ENCODE assay signal across 12 mouse cellular contexts in the genomic region with DNA sequence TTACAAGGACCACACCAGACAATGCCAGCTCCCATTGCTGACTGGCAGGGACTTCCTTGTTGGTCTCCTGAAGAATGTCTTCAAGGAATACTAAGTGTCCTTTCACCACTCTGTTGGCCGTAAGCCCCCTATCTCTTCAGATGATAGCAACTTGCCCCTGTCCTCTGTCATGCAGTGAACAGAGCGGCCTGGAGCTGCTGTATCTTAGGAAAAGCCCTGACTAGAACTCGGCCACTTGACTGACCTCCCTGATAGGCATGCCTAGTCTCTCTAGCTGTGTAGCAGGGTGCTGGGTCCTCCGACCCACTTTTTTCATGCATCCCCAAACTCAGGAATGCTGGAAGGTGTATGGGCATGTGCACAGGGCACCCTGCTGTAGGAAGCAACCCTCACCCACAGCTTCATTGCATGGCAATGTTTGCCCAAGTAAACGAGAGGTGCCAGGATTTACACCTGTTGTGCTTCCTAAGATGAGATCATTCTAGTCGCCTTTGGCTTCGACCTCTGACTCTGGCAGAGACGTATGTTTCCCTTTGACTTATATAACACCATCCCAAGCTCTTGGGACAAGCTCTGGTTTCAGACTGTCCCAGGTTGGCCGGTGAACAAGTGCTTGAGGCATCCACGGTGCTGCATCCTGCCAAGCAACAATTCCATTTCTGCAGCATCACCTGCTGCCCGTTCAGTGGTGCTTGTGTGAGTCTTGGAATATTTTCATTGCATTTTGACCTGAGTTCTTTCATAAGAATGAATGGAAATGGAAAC.
DNase-seq lines count a peak whose midpoint lies in the region; ATAC-seq and TF ChIP-seq lines count a peak whose summit lies in the region.
"Had no signal": no experiment of that assay in that cellular context is flagged by ENCODE, and none has a peak within 500 bp of the region (broad histone marks: within the 10 kb centered on the region; RNA-seq: fewer than 3 reads in every experiment).

No protein-coding gene starts in this region.

- TF ChIP-seq EP300 in heart, adult 2 months (IDR thresholded peaks at IDR 0.05; ENCODE audit: insufficient read depth, low read depth, low read length): no peak

- H3K36me3 ChIP-seq in heart, adult 2 months (ENCODE audit: control insufficient read depth, insufficient read depth, low read length): peaks cover 3% of the 10 kb centered on the region; the same call in 1 of the 2 replicates
- H3K36me3 ChIP-seq in lung, embryonic 14.5 days (ENCODE audit: insufficient read depth): no peaks in the 10 kb centered on the region
- H3K36me3 ChIP-seq in embryonic facial prominence, embryonic 11.5 days (replicated peaks; ENCODE audit: control insufficient read depth, insufficient read depth, low read depth, low read length): no peaks in the 10 kb centered on the region
- no peaks in the 10 kb centered on the region for H3K36me3 ChIP-seq in limb, embryonic 15.5 days
- H3K36me3 ChIP-seq: neural tube, embryonic 12.5 days had no signal

- DNase-seq in heart, adult 2 months: no peak
- no peak for DNase-seq in heart, adult 8-10 months (ENCODE audit: low spot score)
- no peak for DNase-seq in lung, embryonic 14.5 days
- no peak for DNase-seq in lung, postnatal 25 days (ENCODE audit: low spot score)
- DNase-seq in embryonic facial prominence, embryonic 11.5 days (ENCODE audit: low spot score): no peak
- no peak for DNase-seq in spleen, postnatal 36 days (ENCODE audit: low spot score in 2 of 2)
- DNase-seq: layer of hippocampus, postnatal 36 days had no signal

- no peak for TF ChIP-seq POLR2A in heart, adult 2 months (IDR thresholded peaks at IDR 0.05; ENCODE audit: insufficient read depth, low read depth, low read length)

- intact Hi-C loops in heart, adult 2 months (cut with DNase I): loop anchor here (5.0 to 10.0 kb wide), 3 partner anchors 95 to 613 kb away; no protein-coding TSS in a partner anchor

- H3K9ac ChIP-seq in heart, adult 2 months (ENCODE audit: low read depth, low read length): no peak overlapping the region
- H3K9ac ChIP-seq in lung, embryonic 14.5 days: no peak overlapping the region
- H3K9ac ChIP-seq in embryonic facial prominence, embryonic 11.5 days (replicated peaks; ENCODE audit: low read length): no peak overlapping the region
- no peak overlapping the region for H3K9ac ChIP-seq in limb, embryonic 15.5 days
- H3K9ac ChIP-seq: neural tube, embryonic 12.5 days had no signal

- no peak overlapping the region for H3K4me2 ChIP-seq in lung, embryonic 14.5 days
- H3K4me2 ChIP-seq in embryonic facial prominence, embryonic 11.5 days (ENCODE audit: low read depth, low read length): no peak overlapping the region
- H3K4me2 ChIP-seq in limb, embryonic 15.5 days: no peak overlapping the region
- H3K4me2 ChIP-seq: neural tube, embryonic 12.5 days had no signal

- no peak for ATAC-seq in lung, embryonic 14.5 days (ENCODE audit: insufficient read depth)
- no peak for ATAC-seq in embryonic facial prominence, embryonic 11.5 days (replicated peaks; ENCODE audit: insufficient number of reproducible peaks, low FRiP score, low TSS enrichment, low read depth)
- ATAC-seq in limb, embryonic 15.5 days (ENCODE audit: insufficient number of reproducible peaks, low FRiP score, low TSS enrichment, low read depth): no peak
- ATAC-seq in granulocyte monocyte progenitor cell, adult 5-6 weeks (replicated peaks; ENCODE audit: poor library complexity, severe bottlenecking): no peak

- H3K79me2 ChIP-seq in heart, adult 2 months (replicated peaks; ENCODE audit: control insufficient read depth, insufficient read depth, low read length): no peaks in the 10 kb centered on the region

- no peak for TF ChIP-seq CTCF in heart, adult 2 months (IDR thresholded peaks at IDR 0.05)
- TF ChIP-seq CTCF in lung, embryonic 14.5 days (IDR thresholded peaks at IDR 0.05; ENCODE audit: low read depth): no peak

- peaks cover 34% of the 10 kb centered on the region for H3K4me1 ChIP-seq in heart, adult 2 months (ENCODE audit: control insufficient read depth, insufficient read depth, low read length)
- peaks cover 65% of the 10 kb centered on the region for H3K4me1 ChIP-seq in lung, embryonic 14.5 days (ENCODE audit: insufficient read depth)
- H3K4me1 ChIP-seq in embryonic facial prominence, embryonic 11.5 days (ENCODE audit: control insufficient read depth, insufficient read depth, low read length): peaks cover 33% of the 10 kb centered on the region
- peaks cover 75% of the 10 kb centered on the region for H3K4me1 ChIP-seq in limb, embryonic 15.5 days

- no peaks in the 10 kb centered on the region for H3K27me3 ChIP-seq in heart, adult 2 months (ENCODE audit: control insufficient read depth, insufficient read depth, low read length)
- no peaks in the 10 kb centered on the region for H3K27me3 ChIP-seq in lung, embryonic 14.5 days (ENCODE audit: insufficient read depth, low read length)
- no peaks in the 10 kb centered on the region for H3K27me3 ChIP-seq in embryonic facial prominence, embryonic 11.5 days (ENCODE audit: control insufficient read depth, insufficient read depth, low read length)
- no peaks in the 10 kb centered on the region for H3K27me3 ChIP-seq in limb, embryonic 15.5 days
- H3K27me3 ChIP-seq: CH12.LX; neural tube, embryonic 12.5 days had no signal

- no peak overlapping the region for H3K4me3 ChIP-seq in heart, adult 2 months
- H3K4me3 ChIP-seq in lung, embryonic 14.5 days (ENCODE audit: low read depth, low read length): no peak overlapping the region
- H3K4me3 ChIP-seq in embryonic facial prominence, embryonic 11.5 days (ENCODE audit: low read depth, low read length): no peak overlapping the region
- no peak overlapping the region for H3K4me3 ChIP-seq in limb, embryonic 15.5 days
- H3K4me3 ChIP-seq: neural tube, embryonic 12.5 days had no signal

- H3K9me3 ChIP-seq in lung, embryonic 14.5 days (ENCODE audit: low read depth, low read length): no peaks in the 10 kb centered on the region
- no peaks in the 10 kb centered on the region for H3K9me3 ChIP-seq in embryonic facial prominence, embryonic 11.5 days (replicated peaks; ENCODE audit: control insufficient read depth, low read length)
- no peaks in the 10 kb centered on the region for H3K9me3 ChIP-seq in limb, embryonic 15.5 days
- H3K9me3 ChIP-seq: neural tube, embryonic 12.5 days had no signal

- peak overlapping the region; percentile 68 for H3K27ac ChIP-seq in heart, adult 2 months
- peak overlapping the region; percentile 98 for H3K27ac ChIP-seq in lung, embryonic 14.5 days (ENCODE audit: low read depth)
- H3K27ac ChIP-seq in embryonic facial prominence, embryonic 11.5 days (replicated peaks; ENCODE audit: low read depth, low read length): peak overlapping the region; percentile 2; the same call in 1 of the 2 replicates
- H3K27ac ChIP-seq in limb, embryonic 15.5 days: peak overlapping the region; percentile 79
- H3K27ac ChIP-seq: macrophage; neural tube, embryonic 12.5 days had no signal

- WGBS in heart, adult 2 months: 69% methylated on average over 11 of the region's 11 CpGs
- 64% methylated on average over 11 of the region's 11 CpGs for WGBS in lung, embryonic 14.5 days
- WGBS in embryonic facial prominence, embryonic 11.5 days: 72% methylated on average over 11 of the region's 11 CpGs
- 62% methylated on average over 11 of the region's 11 CpGs for WGBS in limb, embryonic 15.5 days

Comparison
In these comparisons a context has a peak if more than half of its experiments do, and no peak if none do; other contexts are left out.
1. H3K27ac ChIP-seq: peak in every context shown above with its lines; median percentile 98 in lung, embryonic 14.5 days; 79 in limb, embryonic 15.5 days; 68 in heart, adult 2 months; 2 in embryonic facial prominence, embryonic 11.5 days.